Mouse (Mus musculus): ENCODE data around the gene Grhpr.
"Not testable (repeated sequence)": the region's sequence is repeated elsewhere in the genome, so short reads cannot be mapped to it uniquely, and the experiment has no call there.

Grhpr gene

DNA sequence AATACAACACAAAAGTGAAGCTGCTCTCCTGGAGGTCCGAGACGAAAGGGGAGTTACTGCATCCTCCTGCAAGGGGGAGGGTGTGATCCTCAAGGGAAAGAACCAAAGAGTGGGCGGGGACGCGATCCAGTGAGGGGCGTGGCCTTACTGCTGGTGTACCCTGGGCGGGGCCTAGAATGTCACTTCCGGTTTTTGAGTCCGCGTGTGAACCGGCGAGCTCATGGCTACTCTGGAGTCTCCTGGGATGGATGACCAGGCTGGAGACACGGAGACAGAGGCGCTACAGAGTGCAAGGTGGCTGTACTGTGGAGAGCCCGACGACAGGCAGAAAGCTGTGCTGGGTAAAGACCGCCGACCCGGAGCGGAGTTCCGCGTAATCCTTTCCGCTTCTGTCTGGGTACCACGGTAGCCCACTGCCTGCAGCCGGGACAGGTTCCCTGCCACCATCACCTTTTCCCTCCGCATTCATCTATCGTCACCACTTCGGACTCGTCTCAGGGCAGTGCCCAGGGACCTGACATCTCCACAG is 37.3 kb downstream of the Grhpr start, which contains the start of gene Polr1e:
Gene Polr1e, plus strand, starts transcription at position 132 of the 529 bp plus-strand sequence.
- peak; percentile 90 for DNase-seq

DNA sequence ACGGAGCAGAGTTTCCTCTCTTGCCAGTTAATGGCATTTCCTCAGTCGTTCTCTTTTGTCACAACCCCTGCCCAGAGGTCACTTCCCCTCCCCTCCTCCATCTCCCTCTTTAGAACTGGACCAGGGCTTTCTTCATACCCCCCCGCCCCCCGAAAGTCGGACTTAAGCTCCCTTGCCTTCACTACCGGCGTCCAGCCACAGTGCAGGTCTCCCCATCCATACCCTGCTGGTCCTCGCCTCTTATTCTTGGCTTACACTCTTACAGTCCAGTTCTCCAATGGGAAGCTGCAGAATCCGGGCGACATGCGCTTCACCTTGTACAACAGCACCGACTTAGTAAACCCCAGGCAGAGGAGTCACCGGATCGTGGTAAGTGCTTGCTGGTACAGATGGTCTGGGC is 37.8 kb downstream of the Grhpr start:
- DNase-seq, result no peak

DNA sequence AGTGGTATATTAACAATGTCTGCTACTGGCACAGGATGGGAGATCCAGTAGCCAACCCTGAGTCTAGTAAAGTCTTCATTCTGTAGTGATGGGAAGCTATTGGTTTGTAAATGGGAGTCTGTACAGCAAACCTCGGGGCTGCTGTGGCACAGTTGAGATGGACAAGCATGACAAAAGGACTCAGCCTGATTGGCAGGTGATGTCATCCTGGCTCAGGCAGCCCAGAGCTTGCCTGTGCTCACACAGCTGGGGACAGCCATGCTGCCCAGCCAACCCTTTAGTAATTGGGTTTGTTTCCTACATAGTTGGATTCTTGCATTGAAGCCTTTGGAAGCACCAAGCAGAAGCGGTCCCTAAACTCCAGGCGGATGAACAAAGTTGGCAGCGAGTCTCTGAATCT is 45.3 kb downstream of the Grhpr start:
- DNase-seq, result no peak

DNA sequence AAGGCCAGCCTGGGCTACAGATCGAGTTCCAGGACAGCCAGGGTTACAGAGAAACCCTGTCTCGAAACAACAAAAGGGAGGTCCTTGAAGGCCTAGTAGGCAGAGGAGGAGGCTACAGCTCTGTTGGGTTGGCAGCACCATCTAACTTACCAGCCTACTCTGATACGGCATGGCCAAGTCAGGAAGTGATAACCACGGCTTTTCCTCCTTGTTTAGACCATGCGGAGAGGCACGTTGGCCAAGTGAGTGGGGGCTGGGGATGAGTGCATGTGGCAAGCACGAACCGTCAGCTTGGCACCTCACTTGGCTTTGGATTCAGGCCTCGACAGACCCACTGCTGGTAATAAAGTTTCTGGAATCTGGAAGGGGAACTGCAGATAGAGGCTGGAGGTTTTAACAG is 51.4 kb downstream of the Grhpr start:
- DNase-seq, result no peak

DNA sequence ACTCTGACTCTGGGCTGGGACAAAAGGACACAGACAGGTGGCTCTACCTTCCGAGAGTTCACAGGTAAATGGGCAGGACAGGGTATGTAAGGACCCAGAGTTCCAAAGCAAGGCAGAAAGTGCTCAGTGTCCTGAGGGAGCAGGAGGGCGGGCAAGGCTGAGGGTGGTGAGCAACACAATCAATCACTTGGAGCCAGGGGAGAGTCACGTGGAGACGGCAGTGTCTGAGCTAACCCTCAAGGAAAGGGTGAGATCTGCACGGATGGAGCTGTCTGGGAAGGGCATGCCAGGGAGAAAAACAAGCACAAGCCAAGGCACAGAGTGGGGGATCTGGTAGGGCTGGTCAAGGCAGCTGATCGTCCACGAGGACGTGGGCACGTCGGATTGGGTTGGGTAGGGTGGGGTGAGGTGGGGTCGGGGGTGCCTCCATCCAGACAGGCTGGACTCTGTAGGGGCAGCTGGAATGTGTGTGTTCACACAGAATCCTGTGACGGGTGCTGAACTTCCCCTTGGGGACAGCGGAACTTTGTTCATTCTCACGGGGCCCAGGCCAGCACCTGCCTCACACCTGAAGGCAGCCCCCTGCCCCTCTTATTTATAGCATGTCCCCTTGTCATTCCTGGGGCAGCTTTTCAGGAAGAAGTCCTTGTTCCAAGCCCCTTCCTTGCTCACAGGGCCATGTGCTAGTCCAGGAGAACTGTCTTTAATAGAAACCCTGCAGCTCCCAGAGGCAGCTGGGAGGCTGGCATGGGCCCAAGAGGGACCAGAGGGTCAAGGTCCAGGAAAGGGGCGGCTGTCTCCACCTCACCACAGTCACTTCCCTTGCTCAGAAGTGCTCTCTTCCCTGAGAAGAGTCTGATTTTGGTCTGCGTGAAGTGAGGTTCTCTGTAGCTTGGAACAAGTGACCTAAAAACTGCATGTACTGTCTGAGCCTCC is 53.8 kb downstream of the Grhpr start:
- DNase-seq, result no peak

DNA sequence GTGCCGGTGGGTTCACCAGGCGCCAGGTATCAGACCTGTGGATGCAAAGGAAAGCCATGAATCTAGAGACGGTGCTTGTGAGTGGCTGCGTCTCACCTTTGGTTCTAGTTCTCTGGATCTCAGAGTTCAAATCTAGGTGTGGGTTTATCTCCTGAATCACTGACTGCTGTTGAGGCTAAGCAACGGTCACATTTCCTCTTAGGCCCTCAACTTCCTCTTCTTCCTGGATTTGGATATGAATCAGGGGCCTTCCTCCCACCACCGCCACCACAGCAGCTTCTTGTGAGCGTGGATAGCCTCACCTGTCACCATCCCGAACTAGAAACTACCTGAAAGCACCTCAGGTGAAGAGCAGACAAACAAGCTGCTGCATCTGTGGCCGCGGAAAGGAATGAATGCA is 54.9 kb downstream of the Grhpr start:
- DNase-seq, result no peak

DNA sequence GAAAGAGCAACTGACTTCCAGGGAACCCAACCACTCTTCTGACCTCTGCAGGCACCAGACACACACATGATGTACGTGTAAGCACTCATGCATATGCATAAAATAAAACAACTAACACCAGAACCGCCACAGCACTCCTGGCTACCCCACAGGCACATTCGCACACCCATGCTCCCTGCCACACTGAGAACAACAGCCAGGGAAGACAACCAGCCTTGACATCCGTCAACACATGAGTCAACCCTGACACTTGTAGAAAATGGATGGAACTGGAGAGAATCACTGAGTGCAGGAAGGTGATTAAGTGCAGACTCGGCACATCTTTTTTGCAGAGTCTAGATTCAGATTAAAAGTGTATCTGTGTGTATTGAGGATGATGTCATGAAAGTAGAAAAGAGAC is 55.4 kb downstream of the Grhpr start:
- no peak for DNase-seq

DNA sequence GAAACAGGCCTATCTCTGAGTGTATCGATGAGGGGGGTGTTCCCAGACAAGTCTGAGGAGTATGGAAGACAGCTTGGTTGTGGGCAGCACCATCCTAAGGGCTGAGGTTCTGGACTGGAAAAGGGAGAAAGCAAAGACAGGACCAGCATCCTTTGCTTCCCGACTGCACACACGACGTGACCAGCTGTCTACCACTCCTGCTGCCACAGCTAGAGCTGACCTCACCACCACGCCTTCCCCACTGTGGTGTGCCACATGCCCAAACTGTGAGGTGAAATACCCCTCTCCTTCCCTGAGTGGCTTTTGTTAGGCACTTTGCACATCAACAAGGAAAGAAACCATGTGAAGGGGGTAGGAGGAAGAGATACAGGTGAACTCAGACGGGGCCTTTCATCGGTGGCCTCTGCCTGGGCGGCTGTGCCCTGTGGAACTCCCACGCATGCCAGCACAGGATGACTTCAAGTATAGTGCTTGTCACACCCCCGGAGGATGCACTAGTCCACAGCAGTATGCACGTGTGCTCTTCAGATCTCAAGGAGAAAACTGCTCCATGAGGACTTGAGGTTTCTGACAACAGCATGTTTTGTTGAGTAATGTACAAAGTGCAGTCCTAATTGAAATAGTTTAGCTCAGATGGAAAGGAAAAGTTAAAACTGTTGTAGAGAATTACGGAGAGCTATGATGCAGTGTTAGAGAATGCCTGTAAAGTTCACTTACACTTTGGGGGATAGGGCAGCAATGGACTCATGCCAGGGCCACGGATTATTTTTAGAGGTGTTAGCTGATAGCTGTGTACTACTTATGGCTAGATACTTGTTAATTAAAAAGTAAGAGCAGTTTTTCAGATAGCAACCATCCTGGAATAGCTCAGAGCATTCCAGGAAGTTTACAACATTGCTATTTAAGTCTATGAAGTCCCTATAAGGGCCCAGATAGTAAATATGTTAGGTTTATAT is 56.5 kb downstream of the Grhpr start:
- no peak for DNase-seq

DNA sequence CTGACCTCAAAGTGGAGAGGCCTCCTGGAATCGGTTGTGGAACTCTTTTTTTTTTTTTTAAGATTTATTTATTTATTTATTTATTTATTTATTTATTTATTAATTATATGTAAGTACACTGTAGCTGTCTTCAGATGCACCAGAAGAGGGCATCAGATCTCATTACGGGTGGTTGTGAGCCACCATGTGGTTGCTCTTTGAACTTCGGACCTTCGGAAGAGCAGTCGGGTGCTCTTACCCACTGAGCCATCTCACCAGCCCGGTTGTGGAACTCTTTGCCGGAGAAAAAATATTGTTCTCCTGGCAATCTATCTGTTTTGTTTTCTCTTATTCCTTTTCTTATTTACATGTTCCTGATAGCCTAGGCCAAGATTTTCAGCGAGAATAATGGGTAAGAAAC is 57.7 kb downstream of the Grhpr start:
- not testable (repeated sequence) for DNase-seq

DNA sequence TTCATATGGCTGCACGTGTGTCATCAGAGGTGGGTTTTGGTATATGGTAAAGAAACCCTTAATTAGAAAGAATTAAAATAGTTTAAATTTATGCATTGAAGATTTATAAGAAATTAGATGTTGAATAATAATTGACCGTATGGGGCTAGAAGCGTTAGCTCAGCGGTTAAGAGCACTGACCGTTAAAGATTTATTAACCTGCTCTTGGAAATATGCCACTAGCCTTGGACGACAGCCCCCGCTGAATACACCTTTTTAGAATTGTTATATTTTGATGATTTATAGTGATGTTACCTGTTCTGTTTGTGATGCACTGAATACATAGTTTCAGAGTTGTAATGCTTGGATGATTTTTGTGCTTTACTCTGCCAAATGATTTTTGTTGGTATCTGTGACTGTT is 58.4 kb downstream of the Grhpr start:
- not testable (repeated sequence) for DNase-seq

Measured in right cerebral cortex, adult 18-20 months (tissue).